Mouse (Mus musculus) embryonic fibroblast, embryonic 13.5 days (primary cell): ENCODE results near the gene Hoxa11.
A peak's percentile ranks its signal among the peaks of the same experiment; 100 is the strongest.

Source experiments
- CTCF ChIP-seq: IDR thresholded peaks from 2 replicates; pipeline ENCODE4 v1.5.1; 2011; ENCODE audit warnings: mild to moderate bottlenecking, control low read depth, low read length, moderate library complexity, borderline replicate concordance; ENCODE audit not compliant: insufficient read depth
- POLR2A ChIP-seq: IDR thresholded peaks from 2 replicates; pipeline ENCODE4 v1.6.1; 2011; ENCODE audit warnings: low read depth, mild to moderate bottlenecking, control low read depth, low read length, moderate library complexity

GRCm38 (mm10) chr6:52245757-52246142 lies at the start of gene Hoxa11:
- no peak for TF ChIP-seq CTCF
- TF ChIP-seq POLR2A: peak; percentile 67
